In genomic region chr8:120324555-120324954, GRCm38 (mm10) we compare ENCODE assay signal across 8 mouse cellular contexts.
DNase-seq lines count a peak whose midpoint lies in the region; ATAC-seq and TF ChIP-seq lines count a peak whose summit lies in the region.

No protein-coding gene starts in this region.

- intact Hi-C loops in left cerebral cortex, postnatal 4 days (cut with DNase I): no loop called here

- 12% methylated on average over 3 of the region's 3 CpGs for whole genome bisulfite sequencing in lung, postnatal 0 days

- H3K4me2 ChIP-seq in lung, postnatal 0 days (replicated peaks; ENCODE audit: low read depth, low read length): no peak overlapping the region

- peak; percentile 55 for ATAC-seq in lung, postnatal 0 days
- no peak for ATAC-seq in inflammation-experienced regulatory T-cells, adult 6 months

- H3K36me3 ChIP-seq in lung, postnatal 0 days (ENCODE audit: insufficient read depth, low read length): no peaks in the 10 kb centered on the region

- H3K9me3 ChIP-seq in lung, postnatal 0 days (ENCODE audit: low read length): no peaks in the 10 kb centered on the region

- no peak overlapping the region for H3K4me3 ChIP-seq in brown adipose tissue, adult 24 weeks (ENCODE audit: insufficient read depth, low read depth, low read length)
- no peak overlapping the region for H3K4me3 ChIP-seq in lung, postnatal 0 days (ENCODE audit: low read depth, low read length)

- TF ChIP-seq EP300 in lung, postnatal 0 days (IDR thresholded peaks at IDR 0.05): peak; percentile 67; the same call in 1 of the 2 replicates

- no peaks in the 10 kb centered on the region for H3K27me3 ChIP-seq in lung, postnatal 0 days (replicated peaks; ENCODE audit: insufficient read depth, low read length)

- no peak overlapping the region for H3K9ac ChIP-seq in lung, postnatal 0 days (replicated peaks; ENCODE audit: low read depth)

- H3K27ac ChIP-seq in brown adipose tissue, adult 24 weeks (replicated peaks; ENCODE audit: low read depth, low read length): peak overlapping the region; percentile 57
- peak overlapping the region; percentile 27; the same call in 1 of the 2 replicates for H3K27ac ChIP-seq in lung, postnatal 0 days (ENCODE audit: low read length)

- DNase-seq in layer of hippocampus, adult 11-12 months (ENCODE audit: low spot score): peak; percentile 60
- DNase-seq in layer of hippocampus, postnatal 25 days (ENCODE audit: extremely low spot score in 1 of 2, low spot score in 1 of 2): no peak
- peak; percentile 46 for DNase-seq in kidney, adult 18-20 months
- DNase-seq in lung, postnatal 0 days (ENCODE audit: low spot score): peak; percentile 63
- no peak for DNase-seq in ovary, postnatal 10 days (ENCODE audit: low spot score)
- DNase-seq in left cerebral cortex, postnatal 4 days: no peak

- H3K4me1 ChIP-seq in brown adipose tissue, adult 24 weeks (ENCODE audit: control insufficient read depth, insufficient read depth, insufficient read length, low read length): peaks cover 28% of the 10 kb centered on the region
- 0 out of 2 replicates have a peak, but pooled peaks cover 15% of the 10 kb centered on the region for H3K4me1 ChIP-seq in lung, postnatal 0 days (ENCODE audit: insufficient read depth, low read depth, low read length)

- no peak for TF ChIP-seq CTCF in lung, postnatal 0 days (IDR thresholded peaks at IDR 0.05)

Comparison
In these comparisons a context has a peak if more than half of its experiments do, and no peak if none do; other contexts are left out.
1. DNase-seq: peak in layer of hippocampus, adult 11-12 months (single experiment), kidney, adult 18-20 months (single experiment) and lung, postnatal 0 days (single experiment); none in layer of hippocampus, postnatal 25 days (0 of 2), ovary, postnatal 10 days (single experiment) and left cerebral cortex, postnatal 4 days (single experiment).